Mouse (Mus musculus): Measurements from ENCODE around the gene Zmynd15.

Zmynd15 gene

DNA sequence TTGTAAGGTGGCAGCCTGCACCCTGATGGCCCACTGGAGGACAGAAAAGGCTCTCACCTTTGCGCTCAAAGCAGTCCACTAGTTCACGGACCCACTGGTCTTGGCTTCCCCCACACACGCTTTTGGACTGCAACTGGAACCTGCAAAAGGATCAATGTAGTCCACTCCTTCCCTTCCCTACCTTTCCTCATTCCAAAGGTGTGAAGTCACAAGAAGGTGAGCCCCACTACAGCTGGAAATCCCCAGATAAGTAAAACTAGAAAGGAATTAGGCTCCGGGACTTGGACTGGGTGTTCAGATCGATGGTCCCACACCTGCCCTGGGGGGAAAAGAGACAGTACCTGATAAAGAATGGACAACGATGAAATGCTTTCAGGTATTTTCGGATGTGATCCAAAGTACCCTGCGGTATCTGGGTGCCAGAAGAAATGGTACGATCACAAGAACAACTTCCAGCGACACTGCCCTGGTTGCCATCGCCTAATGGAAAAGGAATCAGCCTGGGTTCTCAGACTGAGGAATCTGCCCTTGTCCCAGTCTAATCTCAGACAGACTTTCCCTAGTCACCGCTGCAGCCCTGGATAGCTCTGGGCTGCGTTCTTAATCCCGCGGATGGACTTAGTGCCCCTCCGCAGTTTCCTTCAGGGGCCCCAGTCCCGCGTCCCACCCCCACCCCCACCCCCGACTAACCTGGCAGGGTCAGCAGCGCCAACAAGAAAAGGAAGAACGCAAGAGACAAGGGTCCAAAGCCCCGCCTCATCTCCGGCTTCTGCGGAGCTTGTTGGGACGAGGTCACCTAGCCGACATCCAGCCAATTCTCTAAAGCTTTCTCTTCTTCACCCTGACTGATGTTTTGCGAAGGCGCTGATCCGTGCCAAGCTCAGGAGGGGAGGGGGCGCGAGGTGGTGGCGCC, at the start of gene Zmynd15:
Zmynd15 (plus strand) TSS at position 746 of the 913 bp plus-strand sequence.
- no peak for TF ChIP-seq GATA4 (IDR thresholded peaks at IDR 0.05; ENCODE audit: insufficient replicate concordance, low read length)

DNA sequence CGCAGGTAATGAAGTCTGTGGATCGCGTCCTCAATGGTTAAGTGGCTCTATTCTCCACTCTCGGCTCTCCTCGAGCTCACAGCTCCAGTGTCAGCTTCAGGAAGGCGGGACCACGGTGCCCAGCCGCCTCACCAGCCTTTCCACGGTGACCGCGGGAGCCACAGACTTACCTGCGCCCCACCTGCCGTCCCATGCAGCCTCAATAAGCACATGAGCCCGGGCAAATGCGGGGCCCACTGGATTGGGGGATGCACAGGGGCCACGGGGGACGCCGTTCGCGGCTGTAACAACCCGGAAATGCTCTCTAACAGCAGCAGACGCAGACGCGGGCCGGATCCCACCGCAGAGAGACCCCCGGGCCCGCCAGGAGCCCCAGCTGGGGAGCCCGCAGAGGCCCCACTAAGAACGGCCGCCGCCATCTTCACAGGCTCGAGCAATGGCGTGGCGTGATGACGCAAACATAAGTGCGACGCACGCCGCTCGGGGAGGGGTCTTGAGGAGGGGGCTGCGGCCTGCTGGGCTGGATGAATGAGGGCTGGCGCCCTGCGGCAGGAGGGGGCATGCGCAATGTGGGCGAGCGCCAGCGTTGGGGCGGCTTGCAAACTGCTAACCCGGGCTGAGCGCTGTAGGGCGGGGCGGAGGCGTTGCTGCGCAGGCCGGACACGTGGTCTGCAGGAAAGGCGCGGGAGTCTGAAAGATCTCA, 49.5 kb upstream of the Zmynd15 start, which contains the start of gene Pelp1:
Pelp1 (minus strand) TSS at position 438 of the 703 bp plus-strand sequence.
- no peak for TF ChIP-seq GATA4 (IDR thresholded peaks at IDR 0.05; ENCODE audit: insufficient replicate concordance, low read length)

DNA sequence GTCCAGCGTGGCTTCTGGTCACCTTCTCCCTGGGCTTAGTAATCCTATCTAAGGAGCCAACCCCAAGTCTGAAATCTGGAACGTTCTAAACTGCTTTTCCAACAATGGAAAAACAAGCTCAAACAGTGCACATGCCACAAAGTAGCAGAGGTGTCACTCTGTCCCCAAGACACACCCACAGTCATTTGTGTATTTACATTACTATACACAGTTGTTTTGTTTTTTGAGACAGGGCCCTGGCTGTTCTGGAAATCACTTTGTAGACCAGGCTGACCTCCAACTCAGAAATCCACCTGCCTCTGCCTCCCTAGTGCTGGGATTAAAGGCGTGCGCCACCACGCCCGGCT, 49.0 kb upstream of the Zmynd15 start:
- no peak for TF ChIP-seq GATA4 (IDR thresholded peaks at IDR 0.05; ENCODE audit: insufficient replicate concordance, low read length)

DNA sequence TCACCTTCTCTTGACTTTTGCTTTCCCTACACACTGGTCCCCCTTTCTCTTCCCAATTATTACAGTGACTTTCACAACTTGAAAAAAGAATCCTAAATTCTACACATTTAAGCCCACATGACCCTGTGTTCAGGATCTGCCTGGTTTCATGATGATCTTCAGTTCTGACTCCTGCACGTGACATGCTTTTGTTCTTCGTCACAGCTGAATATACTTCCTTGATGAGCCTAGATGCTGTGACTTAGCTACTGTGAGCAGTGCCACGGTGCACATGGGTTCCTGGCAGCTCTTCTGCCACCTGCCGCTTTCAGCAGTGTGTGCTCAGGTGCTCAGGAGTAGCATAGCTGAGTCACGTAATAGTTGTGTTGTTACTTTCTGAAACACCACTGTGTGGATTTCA, 46.6 kb upstream of the Zmynd15 start:
- no peak for TF ChIP-seq GATA4 (IDR thresholded peaks at IDR 0.05; ENCODE audit: insufficient replicate concordance, low read length)

DNA sequence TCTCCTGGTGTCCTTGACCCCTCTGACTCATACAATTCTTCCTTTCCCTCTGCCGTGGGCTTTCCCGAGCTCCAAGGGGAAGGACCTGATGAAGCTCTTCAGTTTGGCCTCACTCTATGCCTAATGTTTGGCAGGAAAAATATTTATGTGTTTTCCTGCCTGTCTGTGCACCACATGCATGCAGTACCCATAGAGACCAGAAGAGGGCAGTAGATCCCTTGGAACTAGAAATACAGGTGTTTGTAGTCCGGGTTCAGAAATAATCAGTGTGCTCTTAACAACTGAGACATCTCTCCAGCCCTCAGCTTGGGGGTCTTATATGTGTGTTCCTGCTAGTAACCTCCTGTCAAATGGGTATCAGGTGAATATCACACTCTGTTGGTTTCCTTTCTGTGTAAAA, 45.3 kb upstream of the Zmynd15 start:
- TF ChIP-seq GATA4 (IDR thresholded peaks at IDR 0.05; ENCODE audit: insufficient replicate concordance, low read length): no peak

DNA sequence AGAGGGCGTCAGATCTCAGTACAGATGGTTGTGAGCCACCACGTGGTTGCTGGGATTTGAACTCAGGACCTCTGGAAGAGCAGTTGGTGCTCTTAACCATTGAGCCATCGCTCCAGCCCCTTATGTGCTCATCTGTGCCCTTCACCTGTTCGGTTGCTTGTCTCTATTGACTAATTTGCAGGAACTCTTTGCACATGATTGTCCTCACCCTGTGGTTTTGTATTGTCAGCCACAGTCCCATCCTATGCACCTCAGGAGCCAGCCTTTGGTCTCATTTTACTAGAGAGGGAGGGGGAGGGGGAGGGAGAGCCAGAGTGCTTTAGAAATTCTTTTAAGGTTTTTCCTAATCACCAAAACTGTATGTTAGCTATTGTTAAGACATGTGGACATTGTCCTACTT, 41.0 kb upstream of the Zmynd15 start:
- no peak for TF ChIP-seq GATA4 (IDR thresholded peaks at IDR 0.05; ENCODE audit: insufficient replicate concordance, low read length)

DNA sequence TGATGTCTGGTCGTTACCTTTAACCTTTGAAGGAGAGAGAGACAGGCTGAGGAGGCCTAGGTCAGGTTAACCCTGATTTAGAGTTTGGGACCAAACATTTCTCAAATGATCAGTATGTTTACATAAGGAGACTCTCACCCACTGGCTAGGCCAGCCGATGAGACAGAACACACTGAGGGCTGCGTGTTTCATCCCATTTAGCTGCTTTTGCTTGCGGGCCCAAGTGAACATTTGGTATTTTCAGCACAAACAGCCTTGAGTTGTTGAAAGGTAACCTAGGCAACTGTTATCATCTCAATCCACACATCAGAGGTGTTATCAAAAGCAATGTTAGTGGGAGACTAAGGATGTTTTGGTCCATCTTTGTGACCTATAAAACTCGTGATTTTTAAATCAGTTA, 39.7 kb upstream of the Zmynd15 start:
- no peak for TF ChIP-seq GATA4 (IDR thresholded peaks at IDR 0.05; ENCODE audit: insufficient replicate concordance, low read length)

DNA sequence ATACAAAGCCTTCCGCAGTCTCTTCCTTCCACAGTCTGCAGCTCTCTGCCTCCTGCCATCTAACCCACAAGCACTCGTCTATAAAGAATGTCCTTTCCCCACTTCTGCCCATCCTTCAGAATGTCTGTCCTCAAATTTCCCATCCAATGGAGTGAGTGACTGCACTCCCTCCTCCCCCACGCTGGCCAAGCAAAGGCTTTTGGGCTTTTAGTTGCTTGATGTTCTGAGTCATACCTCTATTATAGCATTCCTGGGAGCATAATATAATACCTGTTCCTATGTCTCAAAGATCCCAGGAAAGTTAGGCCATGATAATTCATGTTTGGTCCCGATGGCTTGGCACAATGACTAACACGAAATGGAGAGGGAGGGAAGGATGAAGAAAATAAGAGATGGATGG, 27.7 kb upstream of the Zmynd15 start:
- no peak for TF ChIP-seq GATA4 (IDR thresholded peaks at IDR 0.05; ENCODE audit: insufficient replicate concordance, low read length)

DNA sequence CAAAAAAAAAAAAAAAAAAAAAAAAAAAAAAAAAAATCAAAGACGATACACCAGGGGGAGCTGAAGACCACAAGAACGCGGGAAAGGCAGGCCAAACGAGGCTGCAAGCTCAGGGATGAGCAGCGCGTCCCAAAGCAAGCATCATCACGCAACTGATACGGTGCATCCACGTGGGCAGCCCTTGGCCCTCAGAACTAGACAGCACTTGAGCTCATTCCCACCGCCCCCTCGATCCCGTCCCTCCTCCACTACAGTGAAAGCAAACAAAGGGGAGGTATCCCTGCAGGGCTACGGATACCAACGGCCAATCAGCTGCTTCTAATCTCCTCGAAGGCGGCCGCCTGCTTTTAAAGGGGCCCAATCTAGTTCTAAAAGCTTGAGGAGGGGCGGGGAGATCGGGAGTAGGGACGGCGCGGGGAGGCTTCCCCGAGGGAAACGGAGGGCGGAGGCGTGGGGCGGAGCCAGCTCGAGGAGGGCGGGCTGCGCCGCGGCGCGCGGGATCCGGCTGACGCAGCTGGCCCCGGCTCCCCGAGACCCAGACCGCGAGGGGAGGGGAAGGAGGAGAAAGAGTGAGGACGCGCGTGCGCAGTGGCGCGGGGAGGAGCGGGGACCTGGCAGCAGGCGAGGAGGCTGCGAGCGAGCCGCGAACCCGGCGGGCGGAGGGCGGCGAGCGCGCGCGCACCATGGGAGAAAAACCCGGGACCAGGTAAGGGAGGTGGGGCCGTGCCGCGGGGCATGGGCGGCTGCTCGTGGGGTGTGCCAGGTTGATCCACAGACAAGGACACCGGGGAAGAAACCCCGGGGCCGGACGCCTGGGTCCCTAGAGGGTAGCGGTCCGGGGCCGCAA, 27.0 kb upstream of the Zmynd15 start, which contains the start of gene Arrb2:
Arrb2 (plus strand) TSS at position 588 of the 847 bp plus-strand sequence.
- peak; percentile 57; the same call in 1 of the 2 replicates for TF ChIP-seq GATA4 (IDR thresholded peaks at IDR 0.05; ENCODE audit: insufficient replicate concordance, low read length)

DNA sequence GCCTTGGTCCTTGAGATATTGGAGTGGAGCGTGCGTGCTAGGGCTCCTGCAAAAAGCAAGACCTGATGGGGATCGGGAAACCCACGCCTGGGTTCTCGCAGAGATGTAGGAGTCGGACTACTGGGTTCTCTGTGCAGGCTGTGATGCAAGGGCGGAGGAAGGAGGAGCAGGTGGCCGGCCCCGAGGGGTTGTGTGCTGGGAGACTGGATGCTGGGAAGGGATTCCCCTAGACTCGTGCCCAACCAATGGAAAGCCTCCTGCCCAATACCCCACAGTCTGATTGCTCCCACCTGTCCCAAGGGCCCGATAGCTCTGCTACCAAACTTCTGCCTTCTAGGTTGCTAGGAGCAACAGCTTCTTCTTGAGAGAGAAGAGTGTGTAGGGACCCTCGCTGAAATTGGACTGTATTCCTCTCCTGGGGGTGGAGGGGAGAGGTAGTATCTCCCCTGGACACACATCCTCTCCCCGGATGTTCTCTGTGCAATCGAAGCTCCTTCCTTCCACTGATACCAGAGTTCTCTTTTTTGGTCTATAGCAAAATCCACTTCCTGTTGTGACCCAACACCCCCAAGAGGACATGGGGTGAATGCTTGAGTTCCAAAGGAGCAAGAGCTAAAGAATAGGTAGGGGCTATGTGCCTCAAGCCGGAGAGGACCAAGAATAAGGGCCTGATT, 26.2 kb upstream of the Zmynd15 start:
- peak; percentile 77; the same call in 1 of the 2 replicates for TF ChIP-seq GATA4 (IDR thresholded peaks at IDR 0.05; ENCODE audit: insufficient replicate concordance, low read length)

DNA sequence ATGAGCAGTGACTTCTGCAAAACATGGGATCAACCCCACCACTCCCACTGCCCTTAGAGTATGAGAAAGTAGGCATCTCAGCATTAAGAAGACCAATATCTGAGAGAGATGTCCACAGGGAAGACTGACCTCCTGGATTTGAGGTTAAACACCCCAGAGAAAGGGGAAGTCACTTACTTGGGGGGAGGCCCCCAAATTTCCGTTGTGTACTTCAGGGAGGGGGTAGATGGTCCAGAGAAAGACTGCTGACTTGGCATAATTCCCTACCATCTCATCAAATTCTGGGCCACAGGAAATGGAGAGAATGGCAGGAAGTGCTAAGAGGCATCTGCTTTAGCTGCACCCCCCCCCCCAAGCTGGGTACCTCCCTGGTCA, 25.7 kb upstream of the Zmynd15 start:
- no peak for TF ChIP-seq GATA4 (IDR thresholded peaks at IDR 0.05; ENCODE audit: insufficient replicate concordance, low read length)

DNA sequence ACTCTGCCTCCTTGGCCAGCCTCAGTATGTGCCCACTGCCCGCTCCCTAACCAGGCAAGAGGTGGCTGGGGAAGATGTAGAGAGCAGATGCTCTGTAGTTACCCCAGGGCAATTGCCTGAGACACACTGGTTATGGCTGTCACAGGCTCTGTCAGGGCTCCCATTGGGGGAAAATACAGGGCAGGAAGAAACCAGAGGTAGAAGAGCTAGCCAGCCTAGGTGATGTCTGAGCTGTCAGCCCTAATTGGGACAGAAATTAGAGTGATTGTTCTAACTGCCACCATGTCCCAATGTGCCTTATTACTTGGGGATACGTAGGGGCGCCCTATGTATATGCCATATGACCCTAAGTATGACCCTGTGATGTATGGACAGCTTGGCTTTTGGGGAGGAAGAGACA, 25.3 kb upstream of the Zmynd15 start:
- TF ChIP-seq GATA4 (IDR thresholded peaks at IDR 0.05; ENCODE audit: insufficient replicate concordance, low read length): no peak

DNA sequence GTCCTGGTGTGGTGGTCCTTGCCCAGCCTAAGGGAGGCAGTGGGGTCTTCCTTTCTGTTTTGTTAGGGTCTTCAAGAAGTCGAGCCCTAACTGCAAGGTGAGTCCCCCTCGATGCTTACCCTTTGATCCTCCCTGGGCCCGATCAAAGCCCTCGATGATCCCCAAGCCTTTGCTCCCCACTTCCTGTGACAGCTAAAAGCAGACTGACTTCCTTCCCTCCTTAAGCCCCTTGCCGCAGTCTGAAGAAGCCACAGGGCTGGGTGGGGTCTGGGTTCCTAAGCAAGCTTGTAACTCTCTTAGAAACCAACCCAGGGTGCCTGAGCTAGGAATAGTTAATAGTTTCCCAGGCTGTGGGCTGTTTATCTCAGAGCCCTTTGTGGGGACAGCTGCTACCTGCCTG, 23.8 kb upstream of the Zmynd15 start:
- no peak for TF ChIP-seq GATA4 (IDR thresholded peaks at IDR 0.05; ENCODE audit: insufficient replicate concordance, low read length)

DNA sequence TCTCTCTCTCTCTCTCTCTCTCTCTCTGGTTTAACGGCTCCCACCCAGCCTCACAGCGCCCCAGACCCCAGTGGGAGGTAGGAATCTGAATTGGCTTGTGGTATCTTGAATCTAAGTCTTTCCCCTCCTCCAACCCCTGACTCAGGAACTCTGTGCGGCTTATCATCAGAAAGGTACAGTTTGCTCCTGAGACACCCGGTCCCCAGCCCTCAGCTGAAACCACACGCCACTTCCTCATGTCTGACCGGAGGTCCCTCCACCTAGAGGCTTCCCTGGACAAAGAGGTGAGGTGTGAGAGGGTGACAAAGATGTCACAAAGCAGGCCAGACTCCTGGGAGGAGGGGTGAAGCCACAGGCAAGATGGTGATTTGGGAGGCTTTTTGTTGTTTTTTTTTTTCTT, 21.8 kb upstream of the Zmynd15 start:
- TF ChIP-seq GATA4 (IDR thresholded peaks at IDR 0.05; ENCODE audit: insufficient replicate concordance, low read length): no peak

Data from liver, adult (tissue).